In the genomic region with DNA sequence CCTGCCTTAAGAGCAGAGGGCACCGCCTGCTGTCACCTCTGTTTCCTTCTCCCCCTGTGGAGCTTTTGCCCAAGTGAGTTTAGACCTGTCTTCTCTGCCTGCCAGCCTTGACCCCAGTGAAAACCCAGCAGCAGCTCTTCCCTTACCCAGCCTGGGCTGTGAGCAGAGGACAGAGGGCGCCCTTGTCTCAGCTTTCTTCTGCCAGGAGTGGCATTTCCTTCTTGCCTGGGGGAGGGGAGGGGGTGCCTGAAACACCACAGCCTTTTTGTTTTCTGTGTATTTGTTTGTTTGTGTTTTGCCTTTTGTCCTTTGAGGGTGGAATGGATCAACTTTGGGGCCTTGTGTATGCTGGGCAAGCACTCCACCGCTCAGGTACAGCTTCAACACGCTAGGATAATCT, we compare ENCODE assay signal across 10 mouse cellular contexts. TPM values are rescaled to one million over a fixed set of nuclear protein-coding genes. Genes with fewer than 3 reads are reported as not detected.
DNase-seq lines count a peak whose midpoint lies in the region; ATAC-seq and TF ChIP-seq lines count a peak whose summit lies in the region.
"Had no signal": no experiment of that assay in that cellular context is flagged by ENCODE, and none has a peak within 500 bp of the region (broad histone marks: within the 10 kb centered on the region; RNA-seq: fewer than 3 reads in every experiment).

No protein-coding gene starts in this region.

- 80% methylated on average over 4 of the region's 4 CpGs for WGBS in forebrain, embryonic 10.5 days
- 76% methylated on average over 4 of the region's 4 CpGs for WGBS in forebrain, embryonic 16.5 days
- 67% methylated on average over 4 of the region's 4 CpGs for WGBS in liver, embryonic 14.5 days (ENCODE audit: insufficient replicate concordance)
- 72% methylated on average over 4 of the region's 4 CpGs for WGBS in liver, embryonic 12.5 days (ENCODE audit: insufficient replicate concordance)
- WGBS in intestine, postnatal 0 days, result 90% methylated on average over 4 of the region's 4 CpGs
- WGBS in stomach, embryonic 14.5 days, result 75% methylated on average over 4 of the region's 4 CpGs

- H3K27ac ChIP-seq in forebrain, embryonic 10.5 days, result peak overlapping the region; percentile 48; the same call in 1 of the 2 replicates
- no peak overlapping the region for H3K27ac ChIP-seq in forebrain, embryonic 16.5 days (ENCODE audit: low read length)
- no peak overlapping the region for H3K27ac ChIP-seq in liver, embryonic 14.5 days
- H3K27ac ChIP-seq in liver, embryonic 12.5 days, result no peak overlapping the region
- H3K27ac ChIP-seq in intestine, postnatal 0 days (ENCODE audit: low read depth, low read length), result no peak overlapping the region
- peak overlapping the region; percentile 30; the same call in 1 of the 2 replicates for H3K27ac ChIP-seq in stomach, embryonic 14.5 days (ENCODE audit: low read length)
- H3K27ac ChIP-seq: neural tube, embryonic 13.5 days had no signal

- peaks cover 8% of the 10 kb centered on the region; the same call in 1 of the 2 replicates for H3K4me1 ChIP-seq in forebrain, embryonic 10.5 days
- H3K4me1 ChIP-seq in forebrain, embryonic 16.5 days (replicated peaks; ENCODE audit: control insufficient read depth, insufficient read depth, low read length), result 0 out of 2 replicates have a peak, but pooled peaks cover 3% of the 10 kb centered on the region
- H3K4me1 ChIP-seq in liver, embryonic 14.5 days (replicated peaks; ENCODE audit: control insufficient read depth in 2 of 2, insufficient read depth in 2 of 2, low read length in 1 of 2), result no peaks in the 10 kb centered on the region
- H3K4me1 ChIP-seq in liver, embryonic 12.5 days, result peaks cover 28% of the 10 kb centered on the region
- 0 out of 2 replicates have a peak, but pooled peaks cover 4% of the 10 kb centered on the region for H3K4me1 ChIP-seq in intestine, postnatal 0 days (replicated peaks; ENCODE audit: control insufficient read depth, insufficient read depth, low read length)
- no peaks in the 10 kb centered on the region for H3K4me1 ChIP-seq in stomach, embryonic 14.5 days (ENCODE audit: control insufficient read depth, insufficient read depth, low read length)
- H3K4me1 ChIP-seq: neural tube, embryonic 13.5 days had no signal

- peak; percentile 30; the same call in 1 of the 2 replicates for TF ChIP-seq CTCF in liver, embryonic 14.5 days (IDR thresholded peaks at IDR 0.05; ENCODE audit: low read depth)
- TF ChIP-seq CTCF in intestine, postnatal 0 days (IDR thresholded peaks at IDR 0.05; ENCODE audit: low read depth), result peak; percentile 52

- H3K9ac ChIP-seq in forebrain, embryonic 16.5 days (replicated peaks; ENCODE audit: low read depth, low read length), result no peak overlapping the region
- H3K9ac ChIP-seq in liver, embryonic 14.5 days (replicated peaks), result no peak overlapping the region
- no peak overlapping the region for H3K9ac ChIP-seq in liver, embryonic 12.5 days
- no peak overlapping the region for H3K9ac ChIP-seq in intestine, postnatal 0 days (ENCODE audit: low read depth, low read length)
- H3K9ac ChIP-seq in stomach, embryonic 14.5 days (replicated peaks; ENCODE audit: low read depth, low read length), result no peak overlapping the region
- H3K9ac ChIP-seq: neural tube, embryonic 13.5 days had no signal

- no peak for TF ChIP-seq EP300 in liver, embryonic 14.5 days (IDR thresholded peaks at IDR 0.05; ENCODE audit: low read depth)

- DNase-seq in forebrain, embryonic 10.5 days (ENCODE audit: extremely low spot score, low spot score), result no peak
- no peak for DNase-seq in liver, embryonic 14.5 days (ENCODE audit: low read depth in 3 of 3, low spot score in 3 of 3)
- no peak for DNase-seq in left cerebral cortex, postnatal 14 days (ENCODE audit: low spot score in 2 of 2)
- DNase-seq in layer of hippocampus, postnatal 36 days, result no peak
- DNase-seq: gastrocnemius, postnatal 25 days had no signal

- no peak for ATAC-seq in forebrain, embryonic 16.5 days
- ATAC-seq in liver, embryonic 14.5 days (ENCODE audit: insufficient read depth), result no peak
- no peak for ATAC-seq in liver, embryonic 12.5 days
- ATAC-seq in intestine, postnatal 0 days, result no peak
- ATAC-seq in stomach, embryonic 14.5 days (ENCODE audit: insufficient number of reproducible peaks, insufficient read depth, low FRiP score, low read depth), result no peak

- H3K36me3 ChIP-seq in forebrain, embryonic 10.5 days (replicated peaks), result peaks cover 75% of the 10 kb centered on the region
- H3K36me3 ChIP-seq in forebrain, embryonic 16.5 days (ENCODE audit: control insufficient read depth, insufficient read depth), result no peaks in the 10 kb centered on the region
- H3K36me3 ChIP-seq in liver, embryonic 14.5 days (replicated peaks; ENCODE audit: control insufficient read depth, insufficient read depth, low read depth), result no peaks in the 10 kb centered on the region
- peaks cover 59% of the 10 kb centered on the region for H3K36me3 ChIP-seq in liver, embryonic 12.5 days
- H3K36me3 ChIP-seq in intestine, postnatal 0 days (ENCODE audit: control insufficient read depth, insufficient read depth), result peaks cover 52% of the 10 kb centered on the region
- H3K36me3 ChIP-seq in stomach, embryonic 14.5 days (ENCODE audit: control insufficient read depth, insufficient read depth, low read length), result peaks cover 17% of the 10 kb centered on the region
- H3K36me3 ChIP-seq: neural tube, embryonic 13.5 days had no signal

- H3K4me2 ChIP-seq in forebrain, embryonic 16.5 days (ENCODE audit: low read length), result no peak overlapping the region
- H3K4me2 ChIP-seq in liver, embryonic 14.5 days (ENCODE audit: low read depth), result no peak overlapping the region
- H3K4me2 ChIP-seq in liver, embryonic 12.5 days, result no peak overlapping the region
- no peak overlapping the region for H3K4me2 ChIP-seq in intestine, postnatal 0 days (replicated peaks; ENCODE audit: low read depth)
- H3K4me2 ChIP-seq in stomach, embryonic 14.5 days (replicated peaks; ENCODE audit: low read depth, low read length), result no peak overlapping the region
- H3K4me2 ChIP-seq: neural tube, embryonic 13.5 days had no signal

- H3K4me3 ChIP-seq in forebrain, embryonic 10.5 days, result no peak overlapping the region
- no peak overlapping the region for H3K4me3 ChIP-seq in forebrain, embryonic 16.5 days (replicated peaks; ENCODE audit: low read length)
- no peak overlapping the region for H3K4me3 ChIP-seq in liver, embryonic 14.5 days (ENCODE audit: insufficient read depth in 1 of 2, low read depth in 2 of 2, low read length in 2 of 2)
- no peak overlapping the region for H3K4me3 ChIP-seq in liver, embryonic 12.5 days
- no peak overlapping the region for H3K4me3 ChIP-seq in intestine, postnatal 0 days (ENCODE audit: low read depth, low read length)
- no peak overlapping the region for H3K4me3 ChIP-seq in stomach, embryonic 14.5 days (ENCODE audit: low read depth, low read length)
- H3K4me3 ChIP-seq: neural tube, embryonic 13.5 days had no signal

- no peaks in the 10 kb centered on the region for H3K9me3 ChIP-seq in forebrain, embryonic 10.5 days
- H3K9me3 ChIP-seq in forebrain, embryonic 16.5 days (ENCODE audit: control insufficient read depth, low read length), result no peaks in the 10 kb centered on the region
- no peaks in the 10 kb centered on the region for H3K9me3 ChIP-seq in liver, embryonic 14.5 days (ENCODE audit: control insufficient read depth, low read length)
- H3K9me3 ChIP-seq in liver, embryonic 12.5 days (replicated peaks), result no peaks in the 10 kb centered on the region
- H3K9me3 ChIP-seq in intestine, postnatal 0 days (ENCODE audit: control insufficient read depth), result no peaks in the 10 kb centered on the region
- H3K9me3 ChIP-seq in stomach, embryonic 14.5 days (ENCODE audit: control insufficient read depth, low read depth, low read length), result no peaks in the 10 kb centered on the region
- H3K9me3 ChIP-seq: neural tube, embryonic 13.5 days had no signal

- H3K27me3 ChIP-seq in forebrain, embryonic 10.5 days (ENCODE audit: poor library complexity, severe bottlenecking), result no peaks in the 10 kb centered on the region
- H3K27me3 ChIP-seq in forebrain, embryonic 16.5 days (replicated peaks; ENCODE audit: control insufficient read depth, insufficient read depth, low read length), result no peaks in the 10 kb centered on the region
- H3K27me3 ChIP-seq in liver, embryonic 14.5 days (ENCODE audit: control insufficient read depth, insufficient read depth, low read length), result no peaks in the 10 kb centered on the region
- H3K27me3 ChIP-seq in liver, embryonic 12.5 days (replicated peaks), result no peaks in the 10 kb centered on the region
- H3K27me3 ChIP-seq in intestine, postnatal 0 days (replicated peaks; ENCODE audit: control insufficient read depth, insufficient read depth, low read length), result no peaks in the 10 kb centered on the region
- H3K27me3 ChIP-seq in stomach, embryonic 14.5 days (ENCODE audit: control insufficient read depth, insufficient read depth, low read length), result no peaks in the 10 kb centered on the region
- H3K27me3 ChIP-seq: neural tube, embryonic 13.5 days had no signal

- intact Hi-C loops in left cerebral cortex, postnatal 14 days (cut with DNase I), result no loop called here

RNA-seq across cellular contexts. Expression of a gene that starts 50.9 kb away (rescaled TPM):
- 32.0 and 36.0 TPM in 2 replicates for polyA plus RNA-seq in forebrain, embryonic 10.5 days (2016; fragmentation: Nextera tagmentation; extraction: Ambion mirVana)
- 11.7 and 13.2 TPM in 2 replicates for polyA plus RNA-seq in forebrain, embryonic 16.5 days (2015; fragmentation: Nextera tagmentation; extraction: Ambion mirVana)
- polyA plus RNA-seq in liver, embryonic 14.5 days (2012; rRNA removed), result 3.3 and 5.5 TPM in 2 replicates
- 7.6 and 7.9 TPM in 2 replicates for polyA plus RNA-seq in liver, embryonic 14.5 days (2014; fragmentation: Nextera tagmentation; extraction: Ambion mirVana)
- 17.4 and 17.7 TPM in 2 replicates for polyA plus RNA-seq in liver, embryonic 12.5 days (2016; fragmentation: Nextera tagmentation; extraction: Ambion mirVana)
- 11.1 and 12.9 TPM in 2 replicates for polyA plus RNA-seq in intestine, postnatal 0 days (2015; fragmentation: Nextera tagmentation; extraction: Ambion mirVana)
- polyA plus RNA-seq in stomach, embryonic 14.5 days (2014; fragmentation: Nextera tagmentation; extraction: Ambion mirVana), result 25.2 and 26.9 TPM in 2 replicates
- 10 to 100 TPM; 12.5 to 14.3 TPM for total RNA-seq in left cerebral cortex, postnatal 14 days (2021)
- total RNA-seq in layer of hippocampus, postnatal 36 days (2021), result 10 to 100 TPM; 10.7 TPM

Comparison
In these comparisons a context has a peak if more than half of its experiments do, and no peak if none do; other contexts are left out.
1. H3K27ac ChIP-seq: peak in forebrain, embryonic 10.5 days (single experiment) and stomach, embryonic 14.5 days (single experiment); none in forebrain, embryonic 16.5 days (single experiment), liver, embryonic 14.5 days (single experiment), liver, embryonic 12.5 days (single experiment) and intestine, postnatal 0 days (single experiment).